Mouse (Mus musculus) colon, adult 2 months (tissue): ENCODE results near the gene Rab20. TPM values are rescaled to one million over a fixed set of nuclear protein-coding genes. Genes with fewer than 3 reads are reported as not detected.

ENCODE experiments used
- polyA plus RNA-seq: library from polyadenylated mRNA; depleted of rRNA; stranded (reverse); fragments of >200 nt; gene quantifications from 2 replicates; pipeline ENCODE4 v1.2.3, GENCODE M21; 2012; rRNA removed

The Rab20 gene
- polyA plus RNA-seq: 34.3 and 39.5 TPM in 2 replicates

DNA sequence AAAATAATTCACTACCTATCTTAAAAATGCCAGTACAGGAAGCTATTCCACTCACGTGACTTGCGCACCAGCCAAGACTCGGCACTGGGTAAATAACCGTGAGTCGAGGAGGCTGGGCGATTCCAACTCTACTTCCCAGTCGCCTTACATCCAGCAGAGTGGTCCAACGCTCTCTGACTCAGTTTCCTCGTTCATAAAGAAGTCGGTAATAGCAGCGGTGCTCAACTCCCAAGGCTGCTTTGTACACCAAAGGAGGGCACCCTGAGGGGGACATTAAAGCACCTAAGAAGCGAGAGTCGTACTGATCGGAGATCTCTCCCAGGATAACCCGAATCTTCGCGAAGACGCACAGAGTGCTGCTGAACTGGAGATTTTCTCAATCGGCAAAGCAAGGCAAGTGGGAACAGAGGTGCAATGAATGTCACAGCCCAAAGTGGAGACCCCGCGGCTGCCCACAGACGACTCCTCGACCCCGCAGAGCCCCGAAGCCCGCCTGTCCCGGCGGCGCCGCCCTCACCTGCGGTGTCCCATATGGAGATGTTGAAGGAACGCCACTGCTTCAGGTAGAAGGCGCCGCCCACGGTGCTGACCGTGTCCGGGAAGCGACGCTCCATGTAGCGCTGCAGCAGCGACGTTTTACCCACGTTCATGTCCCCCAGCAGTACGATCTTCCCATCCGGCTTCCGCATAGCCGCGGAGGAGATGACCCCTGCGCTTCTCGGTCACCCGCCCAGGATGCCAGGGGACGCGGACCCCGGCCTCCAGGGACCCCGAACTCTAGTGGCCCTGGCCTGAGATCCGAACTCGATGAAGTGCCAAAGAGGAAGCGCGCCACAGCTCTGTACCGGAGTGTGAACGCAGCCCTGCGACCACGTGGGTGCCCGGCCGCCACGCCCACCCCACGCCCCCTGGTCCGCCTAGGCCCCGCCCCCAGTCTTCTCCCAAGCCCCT, at the start of gene Rab20:
Rab20 (minus strand) TSS at position 900 of the 951 bp plus-strand sequence.

GRCm38 (mm10) chr8:11497017-11497990, 18.8 kb upstream of the Rab20 start, which contains the start of gene Naxd:
Gene Naxd (plus strand): TSS chr8:11497506.

Other genes starting within 250 kb of the Rab20 start
- 75.0 and 79.0 TPM in 2 replicates for gene Col4a2, start 165.9 kb downstream of the Rab20 start, polyA plus RNA-seq
- 254 and 255 TPM in 2 replicates for gene Col4a1, start 165.9 kb downstream of the Rab20 start, polyA plus RNA-seq
- gene Naxd, start 18.8 kb upstream of the Rab20 start, polyA plus RNA-seq: 102 and 108 TPM in 2 replicates
- 47.8 and 64.6 TPM in 2 replicates for gene Cars2, start 72.1 kb upstream of the Rab20 start, polyA plus RNA-seq
- gene Ing1, start 76.9 kb upstream of the Rab20 start, polyA plus RNA-seq: 14.7 and 21.2 TPM in 2 replicates
- 92.8 and 117 TPM in 2 replicates for gene Ankrd10, start 157.0 kb upstream of the Rab20 start, polyA plus RNA-seq
- not detected in 2 replicates for gene 1700016D06Rik, start 222.4 kb upstream of the Rab20 start, polyA plus RNA-seq
- gene Arhgef7, start 249.0 kb upstream of the Rab20 start, polyA plus RNA-seq: 23.6 and 25.0 TPM in 2 replicates